Mouse (Mus musculus) kidney, postnatal 0 days (tissue): ENCODE data around the gene Fndc3b. TPM values are rescaled to one million over a fixed set of nuclear protein-coding genes. Genes with fewer than 3 reads are reported as not detected.

Experiments
- ATAC-seq: fragments of 200-750 bp; cut with Nextera tagmentation; replicated peaks from 2 replicates; pipeline ENCODE4 v1.8.0; 2017; ENCODE audit warnings: low read depth, moderate number of reproducible peaks, moderate TSS enrichment, moderate library complexity; ENCODE audit not compliant: low FRiP score
- DNase-seq: peaks from one replicate; pipeline ENCODE4 v3.0.0-alpha.2; 2016; ENCODE audit warnings: low spot score
- H3K27ac ChIP-seq: fragments of 300-500 bp; sonication (generic); 2 replicates; pipeline ENCODE4 v1.5.1; 2014; ENCODE audit warnings: mild to moderate bottlenecking
- H3K27me3 ChIP-seq: fragments of 300-500 bp; sonication (generic); 2 replicates; pipeline ENCODE4 v1.6.1; 2014; ENCODE audit warnings: low read length, mixed read lengths; ENCODE audit not compliant: insufficient read depth
- H3K36me3 ChIP-seq: fragments of 300-500 bp; sonication (generic); 2 replicates; pipeline ENCODE4 v1.6.1; 2014; ENCODE audit warnings: low read length, mixed read lengths; ENCODE audit not compliant: insufficient read depth
- H3K4me1 ChIP-seq: fragments of 300-500 bp; sonication (generic); replicated peaks from 2 replicates; pipeline ENCODE4 v1.6.1; 2014; ENCODE audit warnings: antibody characterized with exemption, low read length, mixed read lengths; ENCODE audit not compliant: insufficient read depth
- H3K4me2 ChIP-seq: fragments of 300-500 bp; sonication (generic); 2 replicates; pipeline ENCODE4 v1.6.1; 2014; ENCODE audit warnings: mild to moderate bottlenecking, low read length, moderate library complexity, mixed read lengths
- H3K4me3 ChIP-seq: fragments of 300-500 bp; sonication (generic); replicated peaks from 2 replicates; pipeline ENCODE4 v1.5.1; 2014; ENCODE audit warnings: low read depth, low read length
- H3K9ac ChIP-seq: fragments of 300-500 bp; sonication (generic); 2 replicates; pipeline ENCODE4 v1.6.1; 2014; ENCODE audit warnings: low read depth, low read length
- H3K9me3 ChIP-seq: fragments of 300-500 bp; sonication (generic); replicated peaks from 2 replicates; pipeline ENCODE4 v1.6.1; 2016; ENCODE audit warnings: low read length, inconsistent platforms, mixed read lengths
- CTCF ChIP-seq: IDR thresholded peaks from 2 replicates; pipeline ENCODE4 v1.5.1; 2016; ENCODE audit warnings: antibody characterized with exemption, low read depth, mild to moderate bottlenecking, moderate library complexity
- WGBS: fragments of 180-500 bp; shearing (Covaris S2); extraction: QIAGEN DNeasy Blood & Tissue Kit; methylation state at CpG from one replicate; pipeline ENCODE4 v1.1.7; 2014; 5-methylcytosine and 5-hydroxymethylcytosine counted together
- polyA plus RNA-seq: library from polyadenylated mRNA; unstranded; fragments of >200 nt; fragmentation: Nextera tagmentation; extraction: Ambion mirVana; gene quantifications from 2 replicates; pipeline ENCODE4 v1.2.1, GENCODE M21; 2015

Fndc3b gene
- polyA plus RNA-seq, 1 experiment from 2014 or later: 23.1 TPM

DNA sequence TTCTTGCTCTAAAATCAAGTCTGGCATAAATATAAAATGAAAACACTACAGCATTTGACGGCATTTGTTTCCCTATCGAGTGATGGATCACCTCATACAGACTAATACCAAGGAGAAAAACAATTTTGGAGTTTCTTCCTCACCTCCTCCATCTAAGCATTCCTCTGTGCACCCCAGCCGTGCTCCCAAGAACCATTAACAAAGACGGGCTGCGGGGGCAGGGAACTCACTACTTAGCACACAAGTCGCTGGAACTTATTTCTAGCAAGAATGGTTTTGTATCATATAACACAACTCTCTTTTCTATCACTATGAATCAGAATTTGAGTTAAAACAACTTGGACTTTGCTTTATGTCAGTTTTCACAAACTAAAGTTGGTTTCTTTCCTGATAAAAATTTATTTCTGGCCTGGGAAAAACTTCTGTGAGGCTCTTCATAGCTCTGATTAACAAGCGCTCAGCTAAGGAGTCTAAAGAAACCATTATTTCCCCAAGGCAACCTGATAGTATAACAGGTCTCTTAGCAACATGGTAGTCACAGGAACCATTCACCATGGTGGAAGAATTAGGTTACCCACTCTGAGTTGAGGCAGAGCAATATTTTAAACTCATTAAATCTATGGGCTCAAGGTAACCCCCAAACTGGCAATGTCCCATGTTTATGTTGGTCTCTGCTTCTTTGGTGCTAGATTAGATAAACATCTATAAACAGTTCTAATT lies 131.1 kb downstream of the Fndc3b start:
- Histone ChIP-seq H3K36me3 (no peaks in the 10 kb centered on the region), H3K4me2 (no peak overlapping the region), H3K9me3 (no peaks in the 10 kb centered on the region), H3K4me3 (no peak overlapping the region), H3K4me1 (peaks cover 9% of the 10 kb centered on the region; the same call in 1 of the 2 replicates), H3K27me3 (no peaks in the 10 kb centered on the region), H3K27ac (no peak overlapping the region; the same call in 1 of the 2 replicates), H3K9ac (no peak overlapping the region)
- DNase-seq (peak; percentile 31), ATAC-seq (no peak)
- no peak for TF ChIP-seq CTCF
- 46% methylated on average over 7 of the region's 7 CpGs for WGBS

DNA sequence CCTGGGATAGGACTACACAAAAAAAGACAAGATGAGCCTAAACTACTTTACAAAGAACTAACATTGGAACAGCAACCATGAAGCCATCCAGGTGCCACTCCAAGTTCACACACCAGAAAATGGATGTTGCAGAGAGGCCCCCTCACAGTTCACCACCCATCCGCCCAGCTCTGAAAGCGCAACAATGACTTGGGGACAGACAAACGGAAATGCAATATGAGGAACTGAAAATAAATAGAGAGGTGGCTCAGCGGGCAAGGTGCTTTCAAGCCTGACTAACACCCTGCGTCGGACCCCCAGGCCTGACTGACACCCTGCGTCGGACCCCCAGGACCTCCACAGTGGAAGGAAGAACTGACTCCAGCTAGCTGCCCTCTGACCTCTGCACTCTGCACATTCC lies 131.9 kb downstream of the Fndc3b start:
- Histone ChIP-seq H3K27ac (no peak overlapping the region), H3K4me2 (no peak overlapping the region), H3K9me3 (no peaks in the 10 kb centered on the region), H3K27me3 (no peaks in the 10 kb centered on the region), H3K36me3 (no peaks in the 10 kb centered on the region), H3K4me1 (peaks cover 9% of the 10 kb centered on the region; the same call in 1 of the 2 replicates), H3K9ac (no peak overlapping the region), H3K4me3 (no peak overlapping the region)
- WGBS: 51% methylated on average over 8 of the region's 8 CpGs
- TF ChIP-seq CTCF: no peak
- no peak for DNase-seq
- ATAC-seq: no peak

DNA sequence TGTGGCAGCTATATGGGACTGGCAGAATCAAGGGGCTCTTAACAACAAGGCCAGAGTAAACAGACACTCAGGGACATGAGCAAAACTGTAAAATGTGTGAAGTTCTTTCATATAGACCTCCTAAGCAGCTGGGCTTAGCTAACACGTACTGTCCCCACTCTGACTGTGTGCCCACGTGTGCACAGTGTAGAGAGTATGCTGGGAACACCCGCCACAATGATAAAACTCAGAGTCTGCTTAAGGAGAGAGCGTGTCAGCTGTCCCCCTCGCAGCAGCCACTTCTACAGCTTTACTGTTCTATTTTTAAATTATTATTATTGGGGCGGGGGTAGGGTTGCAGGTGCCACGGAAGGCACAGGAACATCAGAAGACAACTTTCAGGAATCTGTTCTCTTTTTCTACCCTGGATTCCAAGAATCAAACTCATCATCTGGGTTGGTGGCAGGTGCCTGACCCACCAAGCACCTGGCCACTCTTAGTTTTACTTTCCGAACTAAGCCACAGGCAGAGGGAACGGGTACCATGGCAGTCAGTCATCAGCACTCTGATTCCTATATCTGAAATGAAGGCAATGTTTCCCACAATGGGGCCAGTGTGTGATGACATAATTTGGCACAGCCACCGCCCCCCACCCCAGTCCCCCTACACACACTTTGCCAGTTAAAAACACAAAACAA lies 133.6 kb downstream of the Fndc3b start:
- DNase-seq: no peak
- 90% methylated on average over 10 of the region's 10 CpGs for WGBS
- no peak for TF ChIP-seq CTCF

DNA sequence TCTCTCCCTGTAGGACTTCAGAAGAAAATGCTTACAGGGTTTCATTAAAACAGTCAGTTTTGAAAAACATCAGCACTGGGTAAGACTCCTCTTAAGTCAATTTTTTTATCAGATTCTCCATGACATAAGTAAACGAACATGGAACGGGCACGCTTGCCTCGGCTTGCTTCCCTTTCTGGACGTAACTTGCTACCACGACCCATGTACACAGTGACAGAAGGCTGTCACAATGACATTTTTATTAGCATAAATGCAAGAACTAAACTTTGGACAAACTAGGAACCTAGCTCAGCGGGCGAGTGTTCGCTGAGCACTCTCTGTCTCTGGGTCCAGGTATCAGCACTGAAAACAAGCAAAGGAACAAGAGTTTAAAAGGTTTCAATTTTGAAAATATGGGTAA lies 136.9 kb downstream of the Fndc3b start:
- no peaks in the 10 kb centered on the region for H3K27me3 ChIP-seq
- 75% methylated on average over 9 of the region's 9 CpGs for WGBS

More for the DNA sequence above, 133.6 kb downstream of the Fndc3b start:
- Histone ChIP-seq H3K4me1 (peaks cover 9% of the 10 kb centered on the region; the same call in 1 of the 2 replicates), H3K4me3 (no peak overlapping the region), H3K4me2 (no peak overlapping the region), H3K9me3 (no peaks in the 10 kb centered on the region), H3K9ac (no peak overlapping the region), H3K27ac (no peak overlapping the region), H3K36me3 (no peaks in the 10 kb centered on the region), H3K27me3 (no peaks in the 10 kb centered on the region)
- no peak for ATAC-seq

DNA sequence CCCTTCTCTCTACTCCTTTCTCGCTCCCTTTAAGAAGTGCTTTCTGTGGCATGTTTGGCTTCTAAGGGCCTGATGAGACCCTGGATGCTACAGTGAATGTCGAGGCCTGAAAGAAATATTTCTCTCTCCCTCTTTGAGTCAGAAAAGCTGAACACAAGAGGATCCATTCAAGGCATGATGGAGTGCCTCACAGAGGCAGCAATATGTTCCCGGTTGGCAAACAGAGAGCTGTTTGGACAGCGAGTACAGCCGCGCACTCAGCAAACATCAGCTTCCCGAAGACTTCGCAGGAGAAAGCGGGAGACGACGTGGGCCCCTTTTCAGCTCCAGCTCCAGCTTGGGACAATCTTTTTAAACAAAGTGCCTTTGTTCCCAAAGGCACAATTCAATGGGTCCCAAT lies 137.6 kb downstream of the Fndc3b start:
- H3K27me3 ChIP-seq: no peaks in the 10 kb centered on the region
- no peak overlapping the region for H3K9ac ChIP-seq
- no peak overlapping the region for H3K4me2 ChIP-seq
- H3K9me3 ChIP-seq: no peaks in the 10 kb centered on the region
- no peak for TF ChIP-seq CTCF
- WGBS: 73% methylated on average over 11 of the region's 11 CpGs
- no peak overlapping the region for H3K4me3 ChIP-seq
- no peaks in the 10 kb centered on the region for H3K4me1 ChIP-seq
- ATAC-seq (no peak), DNase-seq (no peak)
- no peaks in the 10 kb centered on the region for H3K36me3 ChIP-seq
- peak overlapping the region; percentile 19; the same call in 1 of the 2 replicates for H3K27ac ChIP-seq

More for the DNA sequence above, 136.9 kb downstream of the Fndc3b start:
- no peak overlapping the region for H3K27ac ChIP-seq
- TF ChIP-seq CTCF: no peak
- H3K4me1 ChIP-seq: peaks cover 2% of the 10 kb centered on the region; the same call in 1 of the 2 replicates
- no peak overlapping the region for H3K4me3 ChIP-seq
- no peaks in the 10 kb centered on the region for H3K9me3 ChIP-seq
- ATAC-seq: no peak
- no peaks in the 10 kb centered on the region for H3K36me3 ChIP-seq
- no peak for DNase-seq
- no peak overlapping the region for H3K4me2 ChIP-seq
- no peak overlapping the region for H3K9ac ChIP-seq

DNA sequence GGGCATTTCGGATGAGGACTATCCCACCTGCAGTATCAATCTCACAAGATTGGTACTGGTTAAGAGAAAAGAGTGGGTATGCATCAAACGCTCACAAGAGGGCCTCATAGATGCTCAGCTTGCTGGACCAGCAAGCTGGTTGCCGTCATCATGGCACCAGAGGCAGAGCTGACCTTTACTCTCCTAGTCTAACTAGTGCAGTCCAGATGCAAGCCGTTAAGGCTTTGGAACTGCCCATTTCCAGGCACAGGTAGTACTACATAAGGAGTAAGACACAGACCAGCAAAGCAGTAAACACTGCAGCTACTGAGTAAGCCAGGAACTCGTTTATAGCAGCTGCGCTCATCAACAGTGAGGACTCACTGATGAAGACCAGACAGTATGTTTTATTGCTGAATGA lies 138.8 kb downstream of the Fndc3b start:
- DNase-seq (peak; percentile 70), ATAC-seq (peak; percentile 85)
- 38% methylated on average over 6 of the region's 6 CpGs for WGBS
- no peak overlapping the region for H3K4me3 ChIP-seq
- peak; percentile 68 for TF ChIP-seq CTCF
- H3K4me2 ChIP-seq: no peak overlapping the region
- no peaks in the 10 kb centered on the region for H3K9me3 ChIP-seq
- H3K27ac ChIP-seq: no peak overlapping the region
- no peak overlapping the region for H3K9ac ChIP-seq
- no peaks in the 10 kb centered on the region for H3K4me1 ChIP-seq
- H3K36me3 ChIP-seq: no peaks in the 10 kb centered on the region
- H3K27me3 ChIP-seq: no peaks in the 10 kb centered on the region
